Mouse (Mus musculus) cerebellum, adult (tissue): ENCODE measurements around the gene Tm2d3.

ENCODE experiments used
- ATAC-seq: cut with Nextera tagmentation; 2 replicates; pipeline ENCODE4 v1.9.2; 2017; ENCODE audit warnings: mild to moderate bottlenecking, moderate library complexity, mixed read lengths; ENCODE audit not compliant: insufficient number of reproducible peaks, low FRiP score, low TSS enrichment

Tm2d3 gene

DNA sequence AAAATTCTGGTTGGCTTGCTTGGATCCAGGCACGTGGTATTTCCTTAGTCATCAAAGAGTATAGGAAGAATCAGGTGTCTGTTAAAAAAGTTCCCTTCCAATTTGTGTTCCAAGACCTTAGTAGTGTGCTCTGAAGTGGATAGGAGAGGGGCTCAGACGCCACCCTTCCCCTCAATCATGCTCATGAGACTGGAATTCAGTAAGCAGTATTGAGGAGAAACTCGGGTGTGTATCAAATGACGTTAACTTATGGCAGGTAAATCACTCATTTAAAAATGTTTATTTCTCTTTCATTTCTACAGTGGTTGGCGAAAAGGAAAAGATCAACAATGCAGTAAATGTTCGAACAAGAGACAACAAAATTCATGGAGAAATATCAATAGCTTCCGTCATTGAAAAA is at the start of gene Tm2d3:
Gene Tm2d3, plus strand, starts transcription at position 301 of the 400 bp plus-strand sequence.
- no peak for ATAC-seq

DNA sequence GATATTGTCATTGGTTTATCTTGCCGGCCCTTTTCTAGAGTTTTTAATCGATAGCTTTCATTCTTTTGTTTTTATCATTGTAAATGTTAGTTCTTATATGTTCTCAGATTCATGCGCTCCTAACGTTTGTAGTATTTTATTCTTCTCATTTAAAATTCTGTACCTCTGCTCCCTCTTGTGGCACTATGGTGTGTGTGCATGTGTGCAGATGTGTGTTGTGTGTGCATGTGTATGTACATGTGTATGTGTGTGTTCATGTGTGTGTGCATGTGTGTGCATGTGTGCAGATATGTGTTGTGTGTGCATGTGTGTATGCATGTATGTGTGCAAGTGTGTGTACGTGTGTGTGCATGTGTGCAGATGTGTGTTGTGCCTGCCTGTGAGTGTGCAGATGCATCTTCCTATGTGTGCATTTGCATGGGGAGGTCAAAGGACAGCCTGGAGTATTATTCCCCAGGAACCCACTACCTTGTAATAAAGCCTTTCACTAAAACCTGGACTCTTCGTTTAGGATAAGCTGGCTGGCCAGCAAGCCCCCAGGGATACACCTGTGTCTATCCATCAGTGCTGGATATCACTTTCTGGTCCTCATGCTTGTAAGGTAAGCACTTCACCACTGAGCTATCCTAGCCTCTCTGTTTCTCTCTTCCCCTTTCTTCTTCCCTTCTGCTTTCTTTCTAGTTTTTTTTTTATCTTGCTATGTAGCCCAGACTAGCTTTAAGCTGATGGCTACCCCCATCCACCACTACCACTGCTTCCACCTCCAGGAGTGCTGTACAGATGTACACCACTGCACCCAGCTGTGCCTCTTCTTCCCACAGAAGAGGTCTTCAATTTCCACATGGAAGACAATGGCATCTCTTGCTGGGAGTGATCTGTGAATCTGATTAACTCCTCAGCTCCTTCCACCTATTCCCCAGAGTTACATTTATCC is 48.3 kb upstream of the Tm2d3 start:
- no peak for ATAC-seq

GRCm38 (mm10) chr7:65643861-65644421 is 47.0 kb upstream of the Tm2d3 start:
- ATAC-seq = no peak; the same call in 1 of the 2 replicates

GRCm38 (mm10) chr7:65644643-65645351 is 46.2 kb upstream of the Tm2d3 start, which contains the start of gene Tarsl2:
TSS of gene Tarsl2 (plus strand) at chr7:65644898.
- ATAC-seq = peak; percentile 89

- ATAC-seq = no peak
These were observed 45.0 kb upstream of the Tm2d3 start for GRCm38 (mm10) chr7:65645996-65646395.

GRCm38 (mm10) chr7:65650662-65651061 is 40.3 kb upstream of the Tm2d3 start:
- ATAC-seq = no peak

DNA sequence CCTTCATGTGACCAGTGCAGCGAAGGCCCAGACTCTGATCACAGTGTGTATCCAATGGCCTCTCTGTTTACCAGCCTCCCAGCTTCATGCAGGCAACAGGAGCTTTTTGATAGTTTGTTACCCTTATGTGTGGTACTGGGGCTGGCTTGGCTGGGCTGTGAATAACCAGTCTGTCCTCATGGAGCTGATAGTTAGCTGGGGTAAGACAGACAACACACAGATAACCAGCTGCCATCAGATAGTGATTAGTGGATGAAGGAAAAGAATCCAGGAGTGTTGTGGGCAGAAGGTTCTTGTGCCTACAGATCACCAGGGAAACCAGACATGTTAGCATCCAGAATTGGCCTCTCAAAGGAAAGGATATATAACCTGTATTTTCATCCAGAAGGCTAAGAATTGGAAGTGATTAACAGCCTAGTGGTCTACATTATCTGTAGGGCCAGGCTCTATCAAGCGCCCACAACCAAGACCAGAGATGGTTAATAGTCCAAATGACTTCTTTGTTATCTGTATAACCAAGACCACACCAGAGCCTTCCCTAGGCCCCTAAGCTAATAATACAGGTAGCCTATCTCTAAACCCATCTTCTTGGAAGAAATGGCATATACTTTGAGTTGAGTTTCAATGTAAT is 33.4 kb upstream of the Tm2d3 start:
- no peak for ATAC-seq

- ATAC-seq = no peak
These were observed 27.7 kb upstream of the Tm2d3 start for GRCm38 (mm10) chr7:65663225-65663790.

DNA sequence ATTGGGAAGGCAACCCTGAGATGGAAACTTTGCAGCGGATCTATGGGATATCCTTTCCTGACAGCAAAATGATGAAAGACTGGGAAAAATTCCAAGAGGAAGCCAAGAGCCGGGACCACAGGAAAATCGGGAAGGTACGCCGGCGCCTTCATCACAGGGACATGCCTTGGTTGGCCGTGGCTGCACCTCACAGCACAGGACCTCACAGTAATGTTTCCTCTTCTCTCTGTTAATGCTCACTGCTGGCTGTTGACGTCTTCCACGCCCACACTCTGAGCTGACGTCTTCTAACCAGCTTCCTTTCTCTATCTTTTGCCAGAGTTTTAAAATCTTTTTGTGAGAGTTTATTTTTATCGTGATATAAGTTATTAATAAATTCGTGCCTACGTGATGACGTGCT is 27.1 kb upstream of the Tm2d3 start:
- no peak for ATAC-seq

DNA sequence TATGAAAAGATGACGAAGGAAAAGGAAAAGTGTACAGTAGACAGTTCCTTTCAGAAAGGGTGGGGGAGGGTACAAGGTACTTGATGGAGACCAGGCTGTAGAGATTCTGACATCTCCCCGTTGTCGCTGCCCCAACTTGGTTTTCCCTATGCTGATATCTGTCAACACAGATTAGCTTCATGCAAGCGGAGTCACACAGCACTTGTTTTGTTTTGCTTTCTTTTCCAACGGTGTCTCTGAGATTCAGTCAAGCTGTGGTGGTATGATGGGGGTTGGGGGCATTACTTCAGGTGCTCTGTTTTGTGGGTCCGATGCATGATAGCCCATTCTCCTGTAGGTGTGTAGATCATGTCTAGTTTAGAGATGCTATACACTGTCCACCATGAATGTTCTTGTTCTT is 23.5 kb upstream of the Tm2d3 start:
- no peak for ATAC-seq

DNA sequence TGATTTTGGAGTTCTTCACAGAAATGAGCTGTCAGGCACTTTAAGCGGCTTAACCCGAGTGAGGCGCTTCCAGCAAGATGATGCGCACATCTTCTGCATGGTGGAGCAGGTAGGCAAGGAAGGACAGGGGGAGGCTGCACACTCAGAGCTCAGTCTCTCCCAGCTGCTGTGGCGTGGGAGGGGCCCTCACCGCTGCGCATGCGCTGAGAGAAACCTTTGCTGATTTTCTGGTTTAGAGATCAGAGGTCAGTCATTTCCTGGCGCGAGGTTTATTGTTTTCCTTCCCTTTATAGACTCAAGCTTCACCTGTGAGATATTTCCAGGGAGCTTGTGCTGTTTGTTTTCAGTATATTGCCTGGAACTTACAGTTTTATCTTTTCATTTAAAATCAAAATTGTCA is 12.9 kb upstream of the Tm2d3 start:
- ATAC-seq = no peak

DNA sequence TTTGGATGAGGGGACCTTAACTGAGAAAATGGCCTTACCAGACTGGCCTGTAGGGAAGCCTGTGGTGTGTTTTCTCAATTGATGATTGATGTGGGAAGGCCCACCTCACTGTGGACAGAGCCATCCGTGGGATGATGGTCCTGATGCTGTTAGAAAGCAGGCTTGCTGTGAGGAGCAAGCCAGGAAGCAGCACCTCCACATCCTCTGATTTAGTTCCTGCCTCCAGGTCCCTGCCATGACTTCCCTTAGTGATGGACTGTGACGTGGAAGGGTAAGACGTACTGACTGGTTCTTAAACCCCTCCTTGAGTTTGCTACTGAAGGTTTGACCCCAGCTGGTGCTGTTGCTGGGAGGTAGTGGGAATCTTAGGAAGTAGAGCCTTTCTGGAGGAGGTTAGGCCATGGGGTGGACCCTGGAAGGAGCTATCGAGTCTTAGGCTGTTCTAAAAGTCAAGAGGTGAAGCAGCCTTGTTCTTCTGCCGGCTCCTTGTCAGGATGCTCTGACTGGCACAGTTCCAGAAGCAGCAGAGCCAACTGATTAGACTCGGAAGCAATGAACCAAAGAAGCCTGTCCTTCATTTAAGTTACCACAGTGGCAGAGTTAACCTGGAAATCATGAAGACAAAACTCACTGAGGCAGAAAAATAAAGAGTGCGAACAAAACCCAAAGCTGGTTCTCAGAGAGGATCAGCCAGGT is 11.9 kb upstream of the Tm2d3 start:
- no peak for ATAC-seq

DNA sequence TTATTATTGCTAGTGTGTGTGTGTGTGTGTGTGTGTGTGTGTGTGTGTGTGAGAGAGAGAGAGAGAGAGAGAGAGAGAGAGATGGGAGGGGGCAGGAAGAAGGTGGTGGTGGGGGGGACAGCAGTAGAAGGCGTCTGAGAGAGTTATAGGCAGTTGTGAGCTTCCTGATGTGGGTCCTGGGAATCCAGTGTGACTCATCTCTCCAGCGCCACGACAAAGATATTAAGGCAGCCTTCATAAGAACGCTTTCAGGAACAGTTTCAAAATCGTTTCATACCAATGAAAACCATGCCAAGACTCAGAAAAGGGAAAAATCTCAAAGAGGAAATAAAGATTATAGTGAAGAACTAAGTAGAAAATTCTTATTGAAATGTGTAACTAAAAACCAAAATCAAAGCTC is 9.8 kb upstream of the Tm2d3 start:
- no peak for ATAC-seq

GRCm38 (mm10) chr7:65684256-65684835 is 6.6 kb upstream of the Tm2d3 start:
- no peak for ATAC-seq

DNA sequence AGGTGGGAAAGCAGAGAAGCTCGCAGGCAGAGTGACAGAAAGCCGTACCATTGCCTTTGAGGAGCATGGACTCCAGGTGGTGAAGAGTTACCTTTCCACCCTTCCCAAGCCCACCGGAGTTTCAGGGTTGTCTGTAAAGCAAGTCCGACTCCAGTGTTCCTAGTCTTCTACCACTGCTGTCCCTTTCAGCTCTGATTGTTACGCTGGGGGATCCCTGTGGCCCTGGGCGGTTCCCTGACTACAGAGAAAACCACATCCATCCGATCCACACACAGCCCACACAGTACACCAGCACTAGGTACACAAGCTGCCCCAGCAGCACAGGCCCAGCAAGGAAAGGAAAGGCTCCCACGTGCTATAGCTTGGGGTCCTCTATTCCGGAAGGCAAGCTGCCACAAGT is 4.3 kb upstream of the Tm2d3 start:
- ATAC-seq = no peak

DNA sequence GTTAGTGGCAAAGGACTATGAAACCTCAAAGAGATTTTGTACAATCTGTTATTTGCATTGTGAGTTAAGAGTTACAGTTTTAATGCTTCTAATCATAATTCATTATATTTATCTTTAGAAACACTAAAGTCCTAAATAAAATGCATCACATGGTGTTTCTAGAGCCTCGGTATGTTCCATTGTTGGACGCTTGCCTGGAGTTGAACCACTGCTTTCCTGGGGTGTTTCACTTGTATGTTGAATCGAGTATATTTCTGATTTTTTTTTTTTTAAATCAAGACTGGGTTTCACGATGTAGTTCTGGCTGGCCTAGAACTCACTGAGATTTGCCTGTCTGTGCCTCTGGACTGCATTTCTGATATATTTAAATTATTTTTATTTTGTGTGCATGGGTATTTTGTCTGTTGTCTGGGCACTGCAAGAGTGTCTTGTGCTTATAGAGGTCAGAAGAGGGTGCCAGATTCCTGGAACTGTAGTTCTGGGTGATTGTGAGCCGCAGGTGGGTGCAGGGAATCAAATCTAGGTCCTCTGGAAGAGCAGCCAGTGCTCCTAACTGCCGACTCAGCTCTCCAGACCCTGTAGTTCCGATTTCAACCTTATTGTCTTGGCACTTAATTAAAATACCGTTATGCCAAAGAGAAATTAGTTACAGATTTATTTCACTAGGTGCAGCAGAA is 1.1 kb downstream of the Tm2d3 start:
- no peak for ATAC-seq

DNA sequence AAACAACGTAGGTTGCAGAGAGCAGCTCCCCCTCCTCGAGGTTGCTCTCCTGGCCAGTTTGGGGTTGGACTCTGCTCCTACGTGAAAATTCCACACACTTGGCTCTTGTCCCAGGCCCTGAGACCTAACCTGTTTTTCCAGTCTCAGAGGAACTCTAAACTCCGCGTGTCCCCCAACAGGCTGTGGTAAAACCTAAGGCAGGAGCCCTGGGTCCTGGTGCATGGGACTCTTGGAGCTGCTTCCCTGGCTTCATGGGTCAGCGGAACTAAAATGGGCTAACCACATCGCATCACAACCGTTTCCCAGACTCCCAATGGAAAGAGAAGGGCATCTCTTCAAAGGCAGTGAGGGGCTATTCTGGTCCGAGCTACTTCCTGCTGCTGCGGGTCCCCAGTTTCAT is 1.9 kb downstream of the Tm2d3 start:
- peak; percentile 56; the same call in 1 of the 2 replicates for ATAC-seq

DNA sequence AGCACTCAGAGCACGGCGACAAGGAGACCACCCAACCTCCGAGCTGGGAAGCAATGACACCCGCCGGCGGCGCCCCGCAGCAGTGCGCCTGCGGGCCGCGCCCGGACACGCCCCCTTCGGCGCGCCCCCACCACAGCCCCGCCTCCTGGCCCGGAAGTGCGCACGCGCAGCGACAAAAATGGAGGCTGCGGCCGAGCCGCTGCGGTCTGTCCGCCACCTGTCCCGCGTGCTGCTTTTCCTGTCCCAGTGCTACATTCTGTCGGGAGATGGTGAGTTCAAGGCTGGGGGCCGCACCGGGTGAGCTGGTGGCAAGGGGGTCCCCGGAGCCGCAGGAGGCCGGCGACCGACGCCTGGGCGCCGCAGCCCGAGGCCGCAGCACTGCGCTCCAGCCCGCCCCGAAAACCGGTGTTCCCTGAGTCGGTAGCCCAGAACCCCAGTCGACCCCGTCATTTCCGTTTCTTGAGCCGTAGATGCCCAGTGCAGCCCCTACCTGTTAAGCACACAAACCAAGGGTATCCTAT is 2.4 kb downstream of the Tm2d3 start:
- ATAC-seq = peak; percentile 86

DNA sequence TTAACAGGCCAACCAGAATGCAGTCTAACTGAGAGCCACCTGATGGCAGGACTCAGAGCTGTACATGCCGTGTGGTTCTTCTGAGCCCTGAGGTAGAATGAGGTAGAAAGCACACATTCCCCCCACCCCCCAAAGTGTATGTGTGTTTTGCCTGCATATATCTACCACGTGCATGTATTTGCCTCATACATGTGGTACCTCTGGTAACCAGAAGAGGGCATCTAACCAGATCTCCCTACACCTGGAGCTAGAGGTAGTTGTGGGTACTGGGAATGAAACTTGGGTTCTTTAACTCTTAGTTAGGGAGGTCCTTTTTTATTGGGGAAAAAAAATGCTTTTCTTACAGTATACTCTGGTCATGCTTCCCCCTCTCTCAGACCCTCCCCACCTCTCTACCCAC is 5.5 kb downstream of the Tm2d3 start:
- no peak for ATAC-seq
